Mouse (Mus musculus): ENCODE data around the gene Ica1.
A peak's percentile ranks its signal among the peaks of the same experiment; 100 is the strongest.

Ica1 gene

DNA sequence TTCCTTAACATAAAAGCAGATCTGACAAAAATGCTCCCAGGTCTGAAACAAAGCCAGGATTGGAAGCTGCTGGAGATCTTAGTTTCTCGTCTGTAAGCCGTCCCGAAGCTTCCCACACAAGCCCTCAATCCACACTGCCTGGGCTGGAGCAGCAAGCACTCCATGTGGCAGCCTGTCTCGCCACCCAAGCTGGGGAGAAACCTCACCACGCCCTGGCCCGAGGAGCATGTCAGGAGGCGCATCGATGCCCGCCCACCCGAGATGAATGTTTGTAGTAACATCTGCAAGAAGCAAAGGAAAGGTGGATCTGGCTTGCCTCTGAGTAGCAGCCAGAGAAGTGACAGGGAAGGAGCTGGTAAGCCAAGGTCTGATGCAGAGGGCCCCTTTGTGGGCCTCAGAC, 133.6 kb downstream of the Ica1 start:
- peak; percentile 36 for DNase-seq (ENCODE audit: low spot score)

DNA sequence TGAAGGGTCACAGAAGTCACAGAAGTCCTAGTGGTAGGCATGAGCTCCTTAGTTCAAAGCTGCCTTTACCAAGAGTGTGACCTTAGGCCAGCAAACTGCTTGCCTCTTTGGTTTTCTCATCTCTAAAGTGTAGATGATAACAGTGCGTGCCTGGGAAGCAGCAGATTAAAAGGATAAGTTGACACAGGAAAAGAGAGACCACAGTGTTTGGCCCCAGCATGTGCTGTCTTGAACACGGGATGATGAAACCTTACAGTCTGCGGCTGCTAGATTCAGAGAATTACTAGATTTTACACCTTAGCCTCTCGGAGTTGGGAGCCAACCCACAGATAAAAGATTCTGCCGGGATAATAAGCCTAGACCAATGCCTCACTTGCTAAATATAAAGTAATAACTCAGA, 137.4 kb downstream of the Ica1 start:
- DNase-seq (ENCODE audit: low spot score), result no peak

DNA sequence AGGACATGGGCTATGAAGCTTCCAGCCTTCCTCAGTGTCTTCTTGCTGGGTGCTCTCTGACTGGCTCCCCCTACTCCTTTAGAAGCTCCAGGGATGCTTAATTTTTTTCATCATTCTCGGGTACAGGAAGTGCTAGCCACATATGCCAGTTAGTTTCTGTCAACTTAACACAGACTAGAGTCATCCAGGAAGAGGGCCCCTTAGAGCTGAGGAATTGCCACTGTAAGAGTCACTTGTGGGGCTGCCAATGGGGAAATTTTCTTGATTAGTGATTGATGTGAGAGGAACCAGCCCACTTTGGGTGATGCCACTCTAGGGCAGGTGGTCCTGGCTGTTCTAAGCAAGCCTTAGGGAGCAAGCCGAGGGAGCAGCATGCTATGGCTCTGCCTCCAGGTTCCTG, 138.8 kb downstream of the Ica1 start:
- DNase-seq (ENCODE audit: low spot score), result no peak

DNA sequence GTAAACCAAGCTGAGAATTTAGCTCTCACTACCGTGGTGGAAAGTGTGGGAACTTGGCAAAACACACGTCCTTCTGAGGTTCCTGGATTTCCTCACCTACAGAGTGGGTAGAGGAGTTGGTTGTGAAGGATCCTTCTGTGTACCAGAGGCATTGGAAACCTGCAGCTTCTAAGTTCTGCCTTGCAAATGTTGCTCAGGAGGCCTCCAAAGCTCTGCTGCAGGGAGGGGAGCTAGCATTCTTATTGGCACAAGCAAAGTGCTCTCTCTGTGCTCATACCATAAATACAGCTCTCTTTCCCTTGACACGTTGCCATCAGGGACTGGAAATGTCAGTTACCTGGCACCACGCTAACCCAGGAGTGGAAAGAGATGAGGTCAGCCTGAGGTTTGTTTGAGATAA, 139.4 kb downstream of the Ica1 start:
- no peak for DNase-seq (ENCODE audit: low spot score)

DNA sequence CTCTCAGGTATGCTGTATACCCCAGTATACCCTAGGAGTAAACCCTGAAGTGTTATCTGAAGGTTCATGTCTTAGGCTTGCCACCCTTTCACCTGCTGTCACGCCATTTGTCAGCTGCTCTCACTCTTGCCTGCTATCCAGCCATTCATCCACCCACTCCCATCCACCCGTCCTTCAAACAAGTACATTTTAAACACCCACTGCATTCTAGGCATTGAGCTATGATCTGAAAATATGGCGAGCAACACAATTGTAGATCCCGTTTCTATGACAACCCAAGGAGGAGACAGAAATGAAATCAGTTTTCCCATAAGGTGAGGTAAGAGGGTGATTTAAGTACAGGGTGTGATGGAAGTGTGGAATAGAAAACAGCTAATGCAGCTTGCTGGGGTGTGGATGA, 140.2 kb downstream of the Ica1 start:
- peak; percentile 47 for DNase-seq (ENCODE audit: low spot score)

DNA sequence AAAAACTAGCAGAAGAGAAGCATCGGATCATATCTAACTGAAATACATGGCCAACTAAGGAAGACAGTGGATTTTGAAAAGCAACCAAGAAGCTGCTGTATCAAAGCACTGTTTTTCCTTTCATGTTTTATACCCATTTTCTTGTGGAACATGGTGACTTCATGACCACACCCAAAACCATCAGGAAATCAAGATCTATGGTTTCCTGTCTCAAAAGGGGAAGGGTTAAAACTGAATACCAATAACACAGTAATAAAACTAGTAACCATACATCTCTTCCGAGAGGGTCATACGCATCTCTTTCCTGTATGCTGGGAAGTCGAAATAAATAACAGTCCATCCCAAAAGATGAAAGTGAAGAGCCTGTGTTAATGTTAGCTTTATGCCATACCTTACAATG, 145.6 kb downstream of the Ica1 start:
- no peak for DNase-seq (ENCODE audit: low spot score)

DNA sequence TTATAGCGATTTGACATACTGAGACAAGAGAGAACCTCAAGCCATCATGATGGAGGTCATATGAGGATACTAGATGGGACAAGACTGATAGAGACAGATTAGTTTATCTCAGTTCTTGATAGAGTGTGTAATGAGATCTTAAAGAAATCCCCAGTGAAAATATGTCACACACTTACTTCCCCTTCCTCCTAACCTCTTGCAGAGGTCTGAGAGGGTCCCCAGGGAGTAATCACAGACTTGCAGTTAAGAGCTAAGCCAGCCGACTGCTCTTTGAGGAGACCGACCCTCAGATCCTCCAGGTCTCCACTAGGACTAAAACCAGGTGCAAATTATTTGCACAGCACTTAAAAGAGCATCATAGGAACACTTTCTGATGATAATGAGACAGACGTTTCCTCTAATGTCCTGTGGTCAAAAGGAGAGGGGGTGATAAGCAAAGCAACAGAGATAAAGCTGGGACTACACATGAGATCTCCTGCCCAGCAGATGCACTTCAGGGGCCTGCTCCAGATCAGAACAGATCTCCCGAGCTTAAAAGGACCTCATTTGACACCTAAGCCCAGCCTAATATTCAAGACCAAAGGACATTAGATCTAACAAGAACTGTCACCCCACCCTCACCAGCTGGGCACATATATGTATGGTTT, 146.2 kb downstream of the Ica1 start:
- DNase-seq (ENCODE audit: low spot score), result no peak

DNA sequence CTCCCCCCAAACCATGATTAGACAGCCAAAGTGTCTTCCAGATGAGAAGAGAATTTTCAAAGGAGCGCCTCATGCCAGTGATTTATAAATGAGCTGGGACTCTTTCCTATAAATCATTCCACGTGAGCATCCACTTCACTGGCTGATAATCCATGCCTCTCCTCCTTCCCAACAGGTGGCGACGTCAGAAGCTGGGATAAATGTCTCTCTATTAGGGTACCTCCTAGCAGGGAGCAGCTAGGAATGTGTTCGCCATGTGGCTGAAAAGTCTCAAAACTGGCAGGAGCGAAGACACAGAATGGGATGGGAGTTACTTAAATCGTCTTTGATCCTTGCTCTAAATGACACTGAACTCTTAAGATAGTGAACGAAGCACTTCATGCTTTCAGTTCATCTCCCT, 146.9 kb downstream of the Ica1 start:
- no peak for DNase-seq (ENCODE audit: low spot score)

DNA sequence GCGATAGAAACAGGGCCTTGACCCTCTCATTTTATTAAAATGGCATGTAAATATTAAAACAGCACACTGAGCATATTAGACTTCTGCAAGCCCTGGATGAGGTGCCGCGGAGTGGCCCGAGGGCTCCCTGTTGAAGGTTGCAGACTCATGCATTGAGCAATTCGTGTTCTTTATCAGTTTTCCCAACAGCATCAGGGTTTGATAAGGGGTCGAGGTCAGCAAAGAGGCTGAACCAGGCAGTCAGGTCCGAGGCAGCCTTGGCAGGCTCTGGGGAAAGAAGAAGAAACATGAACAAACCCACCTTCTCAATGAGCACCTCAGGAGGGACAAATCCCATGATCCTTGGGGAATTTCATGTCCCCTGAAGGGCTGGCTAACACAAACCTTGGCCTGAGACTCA, 147.8 kb downstream of the Ica1 start:
- no peak for DNase-seq (ENCODE audit: low spot score)

DNA sequence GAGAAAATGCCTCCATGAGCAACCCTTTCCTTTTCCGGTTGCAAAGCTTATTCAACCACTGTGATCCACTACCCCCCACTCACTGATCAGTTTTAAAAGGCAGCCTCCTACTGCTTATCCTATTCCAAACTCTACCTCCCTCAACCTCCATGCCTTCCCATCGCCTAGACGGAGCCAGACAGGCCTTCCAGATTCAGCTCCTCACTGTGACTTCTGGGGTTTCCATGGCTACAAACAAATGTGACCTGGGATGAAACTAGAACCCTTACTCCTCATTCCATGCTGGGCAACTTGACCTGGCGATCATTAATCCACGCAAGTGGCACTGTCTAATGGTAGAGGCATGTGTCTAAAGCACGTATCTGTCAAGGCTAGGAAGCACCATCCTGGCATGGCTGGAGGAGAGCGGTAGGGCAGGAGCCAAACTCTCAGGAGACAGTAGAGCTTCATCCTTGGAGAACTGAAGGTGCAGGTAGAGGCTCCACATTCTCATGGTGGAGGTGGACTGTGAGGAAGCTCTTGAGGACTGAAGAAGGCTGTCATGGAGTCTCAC, 149.5 kb downstream of the Ica1 start:
- no peak for DNase-seq (ENCODE audit: low spot score)

DNA sequence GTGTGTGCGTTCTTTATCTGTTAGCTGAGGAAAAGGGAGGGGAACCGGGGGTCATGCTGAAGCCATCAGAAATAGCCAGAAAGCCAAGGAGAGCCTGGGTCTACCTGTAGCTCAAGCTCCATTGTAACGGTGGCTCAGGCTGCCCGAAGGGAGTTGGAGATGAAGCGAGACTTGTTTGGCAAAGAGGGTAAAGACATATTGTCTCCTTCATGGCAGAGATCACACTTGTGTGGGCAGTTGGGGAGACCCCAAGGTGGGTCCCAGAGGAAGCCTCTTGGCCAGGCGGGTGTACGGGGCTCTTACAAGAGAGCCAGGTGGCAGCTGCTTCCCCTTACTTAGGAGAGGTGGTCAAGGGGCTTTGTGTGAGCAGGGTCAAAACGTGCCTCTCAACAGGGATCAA, 150.1 kb downstream of the Ica1 start:
- DNase-seq (ENCODE audit: low spot score), result no peak

DNA sequence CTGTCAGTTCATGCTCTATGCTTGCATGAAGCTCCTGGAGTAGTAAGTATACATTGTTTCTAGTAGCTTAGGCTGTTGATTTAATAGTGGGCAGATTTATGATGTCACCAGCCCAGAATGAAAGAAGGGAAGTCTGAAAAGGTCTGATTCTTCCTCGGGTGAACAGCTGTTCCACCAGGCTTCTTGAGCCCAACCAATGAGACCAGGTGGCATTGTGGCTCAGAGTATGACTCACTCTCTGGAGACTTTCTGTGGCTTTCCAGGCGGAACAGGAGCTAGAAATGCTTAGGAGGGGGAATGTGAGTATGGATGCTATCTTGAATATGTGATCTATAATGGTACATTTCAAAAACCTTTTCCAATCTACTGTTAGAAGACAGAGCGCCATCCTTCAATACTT, 155.2 kb downstream of the Ica1 start:
- no peak for DNase-seq (ENCODE audit: low spot score)

DNA sequence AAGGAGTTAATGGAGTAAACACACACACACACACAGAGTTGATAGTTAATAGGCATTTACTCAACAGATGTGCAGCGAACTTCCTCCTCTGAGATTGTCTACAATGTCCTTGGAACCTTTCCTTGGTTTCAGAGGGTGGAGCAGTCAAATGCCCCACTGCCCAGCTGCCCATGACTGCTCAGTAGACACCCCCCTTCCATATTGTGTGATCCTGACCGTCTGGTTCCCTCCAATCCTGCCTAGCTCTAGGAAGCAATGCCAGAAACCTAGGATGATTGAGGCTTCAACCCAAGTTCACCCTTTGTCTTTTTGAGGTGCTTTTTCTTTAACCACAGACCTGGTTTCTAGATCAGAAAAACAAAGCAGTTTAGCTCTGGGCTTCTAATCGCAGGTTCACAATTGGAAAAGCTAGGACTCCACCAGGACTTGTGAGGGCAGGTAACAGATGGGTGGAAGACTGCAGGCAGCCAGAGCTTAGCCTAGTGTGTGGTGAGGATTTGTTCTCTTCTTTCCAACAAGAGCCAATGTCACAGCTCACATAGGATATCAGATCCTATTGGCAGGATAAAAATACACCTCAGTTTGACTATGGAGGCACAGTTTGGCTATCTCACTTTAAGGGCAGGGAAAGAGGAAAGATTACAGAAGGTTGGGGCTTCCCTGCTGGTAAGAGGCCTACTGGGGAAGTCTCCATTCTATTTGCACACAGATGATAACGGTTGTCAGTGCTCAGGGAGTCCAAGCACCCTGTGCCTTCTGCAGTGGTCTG, 158.5 kb downstream of the Ica1 start:
- DNase-seq (ENCODE audit: low spot score), result no peak

DNA sequence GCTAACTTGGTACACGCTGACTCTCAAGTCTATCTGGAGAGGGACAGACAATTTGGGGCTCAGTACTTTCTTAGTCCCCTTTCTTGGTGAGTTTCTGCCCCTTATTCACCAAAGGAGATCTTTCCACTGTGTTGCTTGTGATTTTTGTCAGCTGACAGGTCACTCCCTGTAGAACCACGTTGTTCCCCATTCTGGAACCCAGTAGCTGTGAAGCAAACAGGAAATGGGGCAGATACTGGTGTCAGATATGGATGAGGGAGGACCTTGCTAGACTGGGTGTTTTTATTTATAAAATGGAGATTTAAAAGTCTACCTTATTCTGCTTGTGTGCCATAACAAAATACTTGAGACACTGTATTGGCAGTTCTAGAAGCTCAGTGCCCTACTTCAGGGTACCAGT, 160.9 kb downstream of the Ica1 start:
- DNase-seq (ENCODE audit: low spot score), result no peak

DNA sequence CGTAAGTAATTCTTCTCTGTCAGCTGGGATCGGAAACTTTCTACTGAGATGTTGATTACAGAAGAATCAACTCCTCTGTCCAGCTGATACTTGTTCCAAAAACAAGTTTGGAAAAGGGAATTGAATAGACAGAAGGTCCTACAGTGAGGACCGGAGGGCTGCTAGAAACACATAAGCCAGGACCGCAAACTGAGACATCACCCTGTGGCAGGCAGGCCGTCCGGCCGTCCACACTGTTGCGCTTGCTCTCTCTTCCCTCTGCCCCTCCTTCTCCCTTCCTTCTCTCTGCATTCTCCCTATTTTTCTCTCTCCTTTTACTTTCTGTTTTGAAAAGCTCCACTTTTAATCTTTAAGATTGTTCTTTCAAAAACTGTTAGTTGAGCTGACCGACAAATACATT, 186.6 kb downstream of the Ica1 start:
- no peak for DNase-seq (ENCODE audit: low spot score)

DNA sequence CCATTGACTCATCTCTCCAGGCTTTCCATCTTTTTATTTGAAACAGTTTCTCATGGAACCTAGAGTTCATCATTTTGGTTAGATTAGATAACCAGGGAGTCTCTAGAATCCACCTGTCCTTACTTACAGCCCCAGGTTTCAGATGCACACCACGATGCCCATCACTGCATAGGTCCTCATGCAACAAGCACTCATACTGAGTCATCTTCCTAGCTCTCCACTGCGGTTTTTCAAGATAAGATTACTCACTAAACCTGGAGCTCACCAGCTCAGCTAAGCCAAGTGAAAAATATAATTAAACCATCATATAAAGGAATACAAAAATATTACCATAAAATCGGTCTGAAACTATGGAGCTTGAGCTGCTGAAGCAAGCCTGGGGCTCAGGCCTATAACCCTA, 194.4 kb downstream of the Ica1 start:
- no peak for DNase-seq (ENCODE audit: low spot score)

DNA sequence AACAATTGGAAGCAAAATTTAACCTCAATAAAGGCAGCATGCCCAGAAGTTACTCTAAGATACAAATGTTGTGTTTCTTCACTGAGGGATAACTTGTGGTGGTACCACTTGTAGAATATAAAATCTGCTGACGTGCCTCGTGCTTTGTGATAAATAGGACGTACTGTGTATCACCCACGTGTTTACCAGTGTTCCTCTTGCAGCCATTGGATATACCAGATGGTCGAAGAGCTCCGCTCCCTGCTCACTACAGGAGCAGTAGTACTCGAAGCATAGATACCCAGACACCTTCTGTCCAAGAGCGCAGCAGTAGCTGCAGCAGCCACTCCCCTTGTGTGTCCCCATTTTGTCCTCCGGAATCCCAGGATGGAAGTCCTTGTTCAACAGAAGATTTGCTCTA, 195.9 kb downstream of the Ica1 start:
- no peak for DNase-seq (ENCODE audit: low spot score)
